Mouse (Mus musculus): Measurements from ENCODE around the gene Gm20503.

Gene Gm20503

GRCm38 (mm10) chr4:59089391-59089790 lies 86.4 kb downstream of the Gm20503 start:
- no peak for DNase-seq (ENCODE audit: inconsistent age in 2 of 2, low spot score in 1 of 2)

Measured in adrenal gland, adult (tissue).